Mouse (Mus musculus): Measurements from ENCODE around the gene Bod1l.

Bod1l gene

DNA sequence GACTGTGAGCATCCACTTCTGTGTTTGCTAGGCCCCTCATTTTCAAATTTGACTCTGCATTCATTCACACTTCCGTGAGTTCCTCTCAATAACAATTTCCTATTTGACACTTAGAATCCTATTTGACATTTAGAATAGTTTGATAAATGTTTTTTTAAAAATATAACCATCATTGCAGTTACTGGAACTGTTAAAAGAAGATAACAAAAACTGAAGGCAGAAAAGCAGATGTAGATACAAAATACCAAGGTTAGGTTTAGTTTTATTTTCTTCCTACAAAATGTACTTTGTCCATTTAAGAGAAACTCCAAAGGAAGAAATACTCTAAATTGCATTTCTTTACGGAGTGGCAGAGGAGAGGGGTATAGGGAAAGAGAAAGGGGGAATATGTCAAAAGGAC, 42.5 kb downstream of the Bod1l start:
- DNase-seq (ENCODE audit: low spot score in 2 of 2), result no peak

DNA sequence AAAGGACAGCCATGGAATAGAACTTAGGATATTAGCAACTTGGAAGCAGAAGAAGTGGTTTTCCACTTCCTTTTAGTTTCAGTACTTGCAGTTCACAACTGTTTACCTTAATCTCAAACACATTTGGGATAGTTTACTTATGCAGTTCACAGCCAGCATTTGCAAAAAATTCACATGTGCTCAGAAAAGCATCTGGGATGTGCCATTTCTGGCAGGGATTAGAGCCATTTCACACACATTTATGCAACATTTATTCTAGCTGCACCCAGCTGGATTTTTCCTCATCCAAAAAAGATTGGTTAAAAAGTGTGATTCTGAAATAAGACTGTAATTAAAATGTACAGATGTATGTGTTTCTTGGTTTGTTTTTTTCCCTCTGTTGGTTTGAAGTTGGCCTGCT, 49.7 kb downstream of the Bod1l start:
- DNase-seq (ENCODE audit: low spot score in 2 of 2), result no peak

DNA sequence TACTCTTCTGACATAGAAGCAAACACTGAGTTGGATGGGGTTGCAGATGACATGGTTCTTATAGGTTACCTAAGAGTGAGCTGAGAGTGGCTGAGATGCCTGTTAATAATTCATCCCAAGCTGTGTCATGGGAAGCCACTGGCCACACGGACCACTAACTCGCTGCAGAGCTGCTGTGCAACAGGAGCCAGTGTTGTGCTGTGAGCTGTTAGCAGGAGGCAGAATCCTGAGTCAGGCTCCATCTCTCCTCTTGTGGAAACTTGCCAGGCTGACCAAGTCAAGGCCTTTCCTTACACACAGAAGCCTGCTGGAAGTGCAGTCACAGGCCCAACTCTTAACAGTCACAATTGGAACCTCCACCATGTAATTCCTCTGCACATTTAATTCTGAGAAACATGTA, 53.6 kb downstream of the Bod1l start:
- DNase-seq (ENCODE audit: low spot score in 2 of 2), result no peak

DNA sequence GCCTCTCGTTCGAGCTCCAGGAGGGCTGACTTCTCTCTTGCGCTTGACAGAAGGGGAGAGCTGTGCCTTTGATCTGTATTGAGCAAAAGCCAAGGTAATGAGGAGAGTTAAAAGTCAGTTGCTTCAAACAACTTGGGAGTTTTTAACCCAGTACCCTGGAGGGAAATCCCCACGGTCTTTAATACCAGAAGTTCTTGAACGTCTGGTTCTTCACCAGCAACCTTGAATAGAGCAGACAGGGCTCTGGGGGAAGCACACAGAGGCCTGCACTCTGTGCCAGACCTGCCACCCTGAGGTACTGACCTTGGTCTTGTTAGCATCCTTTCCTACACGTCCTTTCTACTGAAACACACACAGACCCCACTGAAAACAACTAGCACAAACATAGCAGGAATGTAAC, 55.2 kb downstream of the Bod1l start:
- DNase-seq (ENCODE audit: low spot score in 2 of 2), result no peak

DNA sequence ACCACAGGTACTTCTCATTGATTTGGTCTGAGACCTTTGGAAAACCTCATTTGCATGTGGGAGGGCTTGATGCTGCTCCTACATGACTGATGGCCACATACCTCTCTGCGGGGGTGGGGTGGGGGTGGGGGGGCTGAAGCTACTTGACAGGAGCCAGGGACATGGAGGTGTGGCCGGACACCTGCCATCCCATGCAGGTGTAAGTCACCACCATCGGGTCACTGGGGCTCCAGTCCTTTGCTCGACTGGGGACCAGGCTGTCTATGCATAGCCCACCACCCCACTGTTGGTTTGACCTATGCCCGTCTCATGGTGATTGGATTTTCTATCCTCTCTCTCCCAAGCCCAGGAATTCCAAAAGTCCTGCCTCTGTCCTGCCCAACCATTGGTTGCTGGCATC, 62.2 kb downstream of the Bod1l start:
- DNase-seq (ENCODE audit: low spot score in 2 of 2), result no peak

DNA sequence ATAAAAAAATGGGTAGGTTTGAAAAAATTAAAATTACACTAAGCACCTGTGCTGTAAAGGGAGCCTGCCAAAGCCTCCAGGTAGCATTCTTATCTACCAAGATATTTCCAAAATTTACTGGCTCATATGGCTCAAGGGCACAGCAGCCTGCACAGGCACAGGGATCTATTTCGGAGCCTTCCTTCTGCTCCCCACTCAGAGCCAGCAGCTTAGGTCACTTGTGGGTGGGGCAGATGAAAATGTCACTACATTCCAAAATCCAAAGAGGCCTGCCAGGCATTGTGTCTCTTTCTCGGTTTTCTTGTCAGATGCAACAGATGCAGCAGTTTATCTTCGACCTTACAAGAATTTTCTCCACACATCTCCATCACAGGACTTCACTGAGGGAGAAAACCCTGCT, 64.1 kb downstream of the Bod1l start:
- DNase-seq (ENCODE audit: low spot score in 2 of 2), result no peak

DNA sequence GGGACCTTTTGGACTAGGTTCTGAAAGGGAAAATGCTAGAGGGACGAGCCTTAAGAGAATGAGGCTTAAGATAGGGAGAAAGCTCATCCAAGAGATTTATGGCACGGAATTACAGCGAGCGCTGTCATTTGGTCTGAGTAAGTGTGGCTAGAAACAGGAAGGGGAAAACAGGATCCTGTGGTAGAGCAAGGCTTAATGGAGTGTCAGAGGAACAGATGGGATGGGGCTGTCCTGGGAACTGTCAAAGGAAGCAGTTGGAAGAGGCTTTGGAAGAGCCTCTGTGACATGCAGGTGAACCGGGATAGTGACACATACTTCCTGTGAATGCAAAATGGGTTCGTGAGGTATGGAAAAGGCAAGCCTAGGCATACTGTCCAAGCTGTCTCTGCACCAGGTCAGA, 68.4 kb downstream of the Bod1l start:
- DNase-seq (ENCODE audit: low spot score in 2 of 2), result no peak

DNA sequence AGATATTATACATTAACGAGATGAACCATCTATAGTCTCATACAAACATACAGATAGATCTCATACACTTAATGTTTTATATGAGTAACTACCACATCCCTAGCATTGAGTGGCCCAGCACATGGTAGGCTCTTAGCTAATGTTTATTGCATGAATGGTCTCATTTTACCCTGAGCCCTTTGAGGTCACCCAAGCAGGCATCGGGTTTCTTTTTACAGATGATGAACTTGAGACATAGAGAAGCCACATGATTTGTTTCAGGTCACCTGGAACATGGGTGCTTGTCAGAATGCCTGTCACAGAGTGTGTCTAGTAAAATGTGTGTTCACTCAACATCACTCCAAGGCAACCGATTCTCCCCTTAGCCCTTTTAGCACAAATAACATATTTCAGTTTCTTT, 68.8 kb downstream of the Bod1l start:
- DNase-seq (ENCODE audit: low spot score in 2 of 2), result no peak

DNA sequence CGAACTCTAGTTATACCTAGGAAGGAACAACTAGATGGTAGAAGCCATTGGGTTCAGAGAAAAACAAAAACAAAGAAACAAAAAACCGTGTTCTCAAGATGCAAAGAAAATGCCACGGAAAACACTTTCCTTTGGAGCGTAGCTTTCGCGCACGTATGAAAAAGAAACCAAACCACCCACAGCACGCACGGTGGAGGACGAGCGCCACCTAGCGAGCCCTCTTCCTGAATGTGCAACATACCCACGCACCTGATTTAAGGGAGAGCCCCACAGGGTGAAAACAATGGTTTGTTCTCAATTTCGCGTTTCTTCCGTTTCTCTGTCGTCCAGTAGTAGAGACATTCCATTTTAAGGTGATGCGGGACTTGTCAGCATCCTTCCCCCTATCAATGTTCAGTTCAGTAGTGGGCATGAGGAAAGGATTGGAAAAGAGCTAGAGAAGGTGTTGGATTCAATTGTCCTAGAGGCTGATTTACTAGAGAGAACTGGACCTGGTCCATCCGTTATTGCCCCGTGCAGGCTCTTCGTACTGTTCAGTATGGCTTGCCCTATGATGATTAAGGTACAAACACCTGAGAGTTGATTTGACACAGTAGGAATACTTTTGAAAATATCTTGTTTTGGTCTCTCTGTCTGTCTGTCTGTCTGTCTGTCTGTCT, 75.6 kb downstream of the Bod1l start:
- DNase-seq (ENCODE audit: low spot score in 2 of 2), result peak; percentile 86 to 94

DNA sequence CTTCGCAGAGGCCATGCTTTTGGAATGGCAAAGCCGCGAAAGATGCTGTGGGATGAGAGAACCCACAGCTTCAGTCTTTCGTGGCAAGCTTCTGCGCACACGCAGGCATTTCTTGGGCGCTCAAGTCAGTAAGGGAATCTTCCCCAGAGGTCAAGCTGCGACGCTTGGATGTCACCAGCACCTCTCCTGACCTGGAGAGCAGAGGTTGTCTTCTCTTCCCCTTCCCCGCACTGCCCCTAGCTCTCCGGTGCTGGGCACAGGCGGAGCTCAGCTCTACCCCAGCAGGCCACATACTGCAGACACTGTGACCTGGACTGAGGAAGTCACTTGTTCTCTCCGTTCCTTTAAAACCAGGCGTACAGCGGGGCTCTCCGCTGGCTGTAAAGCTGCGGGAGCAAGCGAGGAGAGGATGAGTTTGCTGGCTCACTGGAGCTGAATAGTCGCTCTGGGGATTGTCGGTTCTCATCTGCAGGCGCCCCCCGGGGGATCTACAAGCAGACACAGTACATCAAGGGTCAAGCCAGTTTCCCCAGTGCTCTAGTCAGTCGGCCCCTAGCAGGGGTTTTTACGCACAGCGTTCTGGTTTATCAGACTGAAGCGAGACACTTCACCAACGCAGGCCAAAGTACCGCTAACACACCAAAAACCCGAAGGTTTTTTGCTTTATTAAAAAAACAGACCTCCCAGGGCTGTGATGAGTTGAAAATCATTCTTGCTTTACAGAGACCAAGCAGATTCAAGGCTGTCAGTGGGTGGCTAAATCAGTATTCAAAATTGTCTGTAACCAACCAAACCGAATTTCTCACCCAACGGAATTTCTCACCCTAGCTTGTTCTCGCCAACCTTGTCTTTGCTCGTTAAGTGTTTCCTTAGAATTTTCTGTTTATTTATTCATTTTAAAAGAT, 76.6 kb downstream of the Bod1l start:
- no peak for DNase-seq (ENCODE audit: low spot score in 2 of 2)

DNA sequence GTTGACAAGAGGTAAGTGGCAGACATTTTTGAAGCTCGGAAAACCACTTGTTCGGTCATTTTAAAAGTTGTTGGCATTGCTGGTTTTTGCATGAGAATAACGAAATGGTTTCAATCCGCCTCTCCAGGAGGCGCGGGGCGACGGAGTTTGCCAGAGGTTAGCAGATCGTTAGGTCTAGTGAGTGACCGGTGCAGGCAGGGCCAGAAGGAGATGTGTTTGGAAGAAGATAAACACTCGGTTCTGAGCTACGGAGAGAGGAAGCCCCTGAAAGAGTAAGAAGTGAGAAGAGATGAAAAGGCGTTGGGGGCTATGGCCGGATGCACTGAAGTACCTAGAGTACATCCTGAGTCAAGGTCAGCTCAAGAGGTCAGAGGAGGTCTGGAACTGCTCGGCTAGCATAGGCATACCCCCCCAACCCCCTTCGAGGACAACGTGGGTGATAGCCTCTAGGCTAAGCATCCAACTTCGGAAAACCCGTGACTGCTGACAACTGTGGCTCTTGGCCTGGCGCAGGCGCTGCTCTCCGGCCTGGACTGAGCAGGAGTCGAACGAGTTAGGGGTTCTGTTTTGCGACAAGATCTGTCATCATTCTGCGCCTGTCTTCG, 77.6 kb downstream of the Bod1l start:
- no peak for DNase-seq (ENCODE audit: low spot score in 2 of 2)

DNA sequence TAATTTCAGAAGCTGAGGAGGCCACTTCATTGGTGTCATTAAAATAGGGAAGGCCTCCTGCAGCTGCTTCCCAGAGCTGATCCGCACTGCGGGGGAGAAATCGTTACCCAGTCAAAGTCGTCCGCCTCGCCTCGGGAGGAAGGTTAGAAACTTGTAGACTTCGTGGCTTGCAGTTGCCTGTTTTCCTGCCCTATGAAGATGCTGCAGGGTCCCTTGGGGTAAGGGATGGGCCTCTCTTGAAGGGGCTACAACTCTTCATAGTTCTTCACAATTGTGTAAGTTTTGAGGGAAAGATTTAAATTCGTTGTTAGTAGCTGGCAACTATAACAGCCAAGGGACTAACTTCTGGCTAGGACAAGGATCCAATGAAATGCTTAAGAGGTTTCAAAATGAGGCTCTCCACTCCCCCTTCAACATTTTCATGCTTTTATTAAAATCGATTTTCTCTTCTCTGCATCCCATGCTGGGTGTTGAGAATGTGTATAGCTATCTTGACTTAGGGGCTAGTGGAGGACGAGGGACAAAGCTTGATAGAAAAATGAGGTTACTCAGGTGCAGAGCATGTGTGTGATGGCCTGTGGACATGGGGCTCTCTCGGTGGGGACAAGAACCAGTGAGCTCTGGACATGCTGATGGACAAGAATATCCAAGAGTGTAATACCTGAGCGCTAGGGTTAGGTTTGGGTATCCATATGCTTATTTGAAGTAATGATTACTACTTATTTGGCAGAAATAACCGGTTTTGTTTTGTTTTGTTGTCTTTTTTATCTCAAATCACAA, 78.3 kb downstream of the Bod1l start:
- no peak for DNase-seq (ENCODE audit: low spot score in 2 of 2)

DNA sequence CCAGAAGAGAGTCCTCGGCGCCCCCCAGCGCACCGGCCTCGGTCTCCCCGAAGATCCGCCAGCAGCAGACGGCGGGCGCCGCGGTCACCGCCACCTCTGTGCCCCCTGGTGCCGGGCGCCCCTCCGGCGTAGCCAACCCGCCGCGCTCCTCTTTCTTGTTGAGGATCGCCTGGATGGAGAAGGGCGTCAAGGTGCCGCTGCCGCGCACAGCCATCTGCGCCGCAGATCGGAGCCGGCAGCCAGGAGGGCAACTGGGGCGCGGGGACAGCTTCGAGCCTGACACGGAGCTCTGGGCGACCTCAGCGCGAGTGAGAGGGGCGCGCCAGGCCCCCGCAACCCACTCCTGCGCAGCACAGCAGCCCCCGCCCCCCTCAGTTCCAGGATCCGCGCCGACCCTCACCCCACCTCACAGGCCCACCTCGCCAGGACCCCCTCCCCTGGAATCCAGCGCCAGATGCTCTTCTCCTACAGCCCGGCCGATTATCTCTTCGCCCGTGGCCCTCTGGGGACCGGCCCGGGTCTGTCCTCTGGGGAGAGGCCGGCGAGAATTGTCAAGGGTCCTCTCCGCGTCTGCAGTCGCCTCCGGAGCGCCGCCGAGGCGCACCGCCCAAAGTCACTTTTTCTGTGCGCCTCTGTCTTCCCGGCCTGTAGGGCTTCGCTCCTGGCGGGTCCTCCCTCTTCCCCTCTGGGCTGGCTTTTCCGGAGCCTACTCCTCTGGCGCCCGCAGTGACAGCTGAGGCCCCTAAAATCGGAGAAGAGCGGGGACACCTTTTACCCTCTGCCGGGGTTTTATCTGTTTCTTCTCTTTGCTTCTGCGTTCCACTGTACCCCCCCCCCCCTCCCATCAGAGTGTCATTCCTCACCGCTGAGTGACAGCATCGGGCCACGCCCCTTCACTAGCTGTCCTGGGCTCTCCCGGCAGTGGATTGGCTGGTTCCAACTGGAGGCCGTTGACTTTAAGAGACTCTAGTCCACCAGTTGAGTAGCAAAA, 80.1 kb downstream of the Bod1l start, which contains the start of gene Nkx3-2:
Gene Nkx3-2 (minus strand): TSS at position 771 of the 991 bp plus-strand sequence.
- DNase-seq (ENCODE audit: low spot score in 2 of 2), result no peak

DNA sequence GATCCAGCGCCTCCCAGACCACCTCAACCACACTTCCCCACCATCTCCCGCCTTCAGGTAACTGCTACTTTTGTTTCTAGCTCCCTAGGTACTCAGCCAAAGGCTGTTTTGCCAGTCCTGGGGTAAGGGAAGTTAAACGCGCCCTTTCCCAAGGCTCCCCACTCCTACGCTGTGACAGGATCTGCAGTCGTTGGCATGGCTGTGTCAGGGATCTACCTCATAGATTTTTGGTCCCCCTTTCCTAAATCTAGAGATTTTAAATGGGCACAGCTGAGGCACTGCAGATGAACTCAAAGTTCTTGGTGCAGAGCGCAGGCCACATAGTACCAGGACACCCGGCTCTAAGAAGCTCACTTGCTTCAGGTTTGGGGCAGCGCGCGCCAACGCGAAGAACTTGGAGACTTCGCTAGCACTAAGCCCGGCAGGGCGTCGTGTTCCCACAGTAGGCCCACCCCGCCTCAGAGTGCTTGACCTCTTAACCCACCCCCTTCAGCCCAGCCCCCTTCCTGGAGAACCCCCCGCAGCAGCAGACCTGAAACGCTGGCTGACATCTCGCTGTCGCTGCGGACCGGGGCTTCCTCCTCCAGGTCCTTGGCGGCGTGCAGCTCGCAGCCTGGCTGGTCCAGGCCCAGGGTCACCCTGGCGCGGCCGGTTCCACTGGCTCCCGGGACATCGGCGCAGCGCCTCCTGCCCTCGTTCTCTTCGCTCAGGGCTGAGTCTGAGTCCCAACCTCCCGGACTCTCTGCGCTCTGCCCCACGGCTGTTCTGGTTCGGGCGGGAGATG, 81.0 kb downstream of the Bod1l start:
- no peak for DNase-seq (ENCODE audit: low spot score in 2 of 2)

DNA sequence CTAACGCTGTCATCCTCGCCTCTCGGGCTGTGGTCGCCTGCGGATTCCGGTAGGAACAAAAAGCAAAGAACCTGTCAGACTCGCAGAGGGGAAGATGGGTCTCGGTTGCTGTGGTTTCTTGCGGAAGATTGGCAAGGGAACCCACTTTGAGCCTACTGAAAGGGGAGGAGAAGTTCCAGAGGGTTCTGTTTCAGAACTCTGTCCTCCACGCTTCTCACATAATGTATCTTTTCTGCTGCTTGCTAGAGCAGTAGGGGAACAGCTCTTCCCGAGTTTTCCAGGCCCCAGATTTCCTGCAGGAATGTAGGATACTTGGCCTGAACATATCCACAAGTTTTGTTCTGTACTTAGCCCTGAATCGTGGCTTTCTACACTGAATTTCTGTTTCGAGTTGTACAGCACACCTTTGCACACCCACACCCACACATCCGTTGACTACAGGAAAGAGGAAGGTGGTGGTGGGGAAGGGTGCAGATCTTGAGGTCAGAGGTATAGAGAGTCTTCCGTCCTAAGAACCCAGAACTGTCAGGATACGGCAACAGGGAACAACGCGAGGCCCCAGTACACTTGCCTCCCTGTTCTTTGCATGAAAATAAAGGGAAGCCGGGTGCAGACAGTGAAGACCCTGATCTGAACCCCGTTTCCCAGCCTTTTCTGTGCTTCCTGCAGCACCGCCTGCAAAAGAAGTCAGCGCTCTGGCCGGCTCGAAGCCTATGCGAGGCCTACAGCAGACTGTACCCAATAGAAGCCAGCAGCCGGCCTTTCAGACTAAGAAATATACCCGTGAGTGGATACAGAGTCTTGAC, 81.8 kb downstream of the Bod1l start:
- DNase-seq (ENCODE audit: low spot score in 2 of 2), result no peak

DNA sequence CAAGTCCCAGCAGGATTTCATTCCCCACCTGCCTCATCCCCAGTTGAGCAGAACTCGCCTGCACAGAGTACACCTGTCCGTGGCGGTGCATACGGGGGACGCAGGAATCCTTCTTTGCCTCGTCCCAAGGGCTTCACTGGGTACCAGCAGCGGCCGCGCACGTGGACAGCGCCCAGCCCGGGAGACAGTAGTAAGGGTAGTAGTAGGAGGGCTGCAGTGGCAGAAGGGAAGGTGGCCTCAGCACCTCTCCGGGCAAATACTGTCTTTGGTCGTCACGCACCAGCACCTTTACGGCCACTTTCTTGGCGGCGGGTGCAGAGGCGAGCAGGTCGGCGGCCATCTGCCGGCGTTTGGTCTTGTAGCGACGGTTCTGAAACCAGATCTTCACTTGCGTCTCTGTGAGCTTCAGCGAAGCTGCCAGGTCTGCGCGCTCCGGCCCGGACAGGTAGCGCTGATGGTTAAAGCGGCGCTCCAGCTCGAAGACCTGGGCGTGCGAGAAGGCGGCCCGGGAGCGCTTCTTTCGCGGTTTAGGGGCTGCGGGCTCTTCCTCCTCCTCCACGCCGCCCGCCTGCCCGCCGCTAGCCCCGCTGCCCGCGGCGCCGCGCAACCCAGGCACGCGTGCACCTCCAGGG, 82.5 kb downstream of the Bod1l start:
- DNase-seq (ENCODE audit: low spot score in 2 of 2), result no peak

DNA sequence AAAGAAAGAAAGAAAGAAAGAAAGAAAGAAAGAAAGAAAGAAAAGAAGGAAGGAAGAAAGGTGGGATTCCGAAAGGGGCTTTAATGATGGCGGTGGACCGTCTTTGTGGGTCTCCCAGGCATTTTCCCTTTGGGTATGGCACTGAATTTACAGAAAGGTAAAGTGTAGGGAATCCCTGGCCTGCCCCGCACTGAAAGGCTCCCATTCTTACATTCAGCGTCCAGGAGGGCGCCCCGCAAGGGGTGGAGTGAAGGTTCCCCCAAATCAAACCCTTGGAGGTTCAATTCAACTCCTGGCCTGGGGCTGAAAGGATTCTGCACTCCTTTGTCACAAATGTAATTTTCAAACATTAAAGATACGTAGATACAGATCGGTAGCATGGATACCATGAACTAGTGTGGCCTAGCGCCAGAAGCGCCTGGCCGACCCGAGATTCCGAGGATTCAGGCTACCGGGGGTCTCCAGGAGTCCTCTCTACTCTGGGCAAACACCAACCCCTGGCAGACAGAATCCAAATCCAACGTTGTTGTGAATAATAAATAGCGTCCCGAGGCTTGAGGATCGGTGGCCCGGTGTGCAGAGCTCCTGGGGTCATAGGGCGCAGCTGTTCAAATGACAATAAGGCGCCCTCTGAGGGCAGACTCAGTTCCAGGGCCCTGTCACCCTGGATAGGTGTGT, 83.1 kb downstream of the Bod1l start:
- no peak for DNase-seq (ENCODE audit: low spot score in 2 of 2)

DNA sequence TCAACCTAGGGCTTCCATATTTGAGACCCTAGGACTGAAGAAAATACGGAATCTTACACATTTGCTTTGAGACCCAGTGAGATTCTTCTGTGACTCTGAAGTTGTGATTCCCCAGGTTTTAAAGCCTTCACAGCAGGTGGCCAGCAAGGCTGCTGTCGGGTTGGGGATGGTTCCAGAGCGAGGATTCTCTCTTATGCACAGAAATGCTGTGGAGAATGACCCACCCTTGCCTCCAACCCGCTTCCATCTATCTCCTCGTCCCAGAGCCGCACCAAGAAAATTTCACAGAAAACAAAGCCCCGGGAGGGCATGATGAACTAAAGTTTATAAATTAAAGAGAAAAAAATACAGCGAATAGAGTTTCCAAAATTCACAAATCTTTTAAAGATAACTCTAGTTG, 84.0 kb downstream of the Bod1l start:
- no peak for DNase-seq (ENCODE audit: low spot score in 2 of 2)
